Mouse (Mus musculus): ENCODE measurements at regions not wholly inside any gene's neighbourhood (a gene's known extent, or its start where the extent isn't known, plus 50 kb on each side); places are given as distances from the start of the nearest gene placed in this dataset.

DNA sequence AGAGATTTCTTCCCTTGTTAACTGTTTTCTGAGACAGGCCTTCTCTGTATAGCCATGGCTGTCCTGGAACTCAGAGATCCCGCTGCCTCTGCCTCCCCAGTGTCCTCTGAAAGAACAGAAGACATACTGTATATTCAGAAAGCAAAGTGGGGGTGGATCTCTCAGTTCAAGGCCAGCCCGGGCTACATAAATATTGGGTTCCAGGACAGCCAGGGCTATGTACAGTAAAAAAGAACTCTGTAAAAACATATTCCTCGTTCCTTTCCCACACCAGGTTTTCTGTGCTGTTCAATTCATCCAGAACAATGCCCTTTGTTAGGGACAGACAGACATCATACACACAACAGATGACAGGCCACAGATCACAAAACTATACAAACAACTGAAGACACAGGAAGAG, 54.3 kb upstream of the Ddx3x start:
- no peak for TF ChIP-seq CTCF (IDR thresholded peaks at IDR 0.05; ENCODE audit: low read depth)
- no peak for TF ChIP-seq EP300 (IDR thresholded peaks at IDR 0.05; ENCODE audit: low read depth)

Data from liver, embryonic 14.5 days (tissue).